Mouse (Mus musculus) adrenal gland, postnatal 36 days (tissue): Measurements from ENCODE around the gene Olfr1418. TPM values are rescaled to one million over a fixed set of nuclear protein-coding genes. Genes with fewer than 3 reads are reported as not detected.
A peak's percentile ranks its signal among the peaks of the same experiment; 100 is the strongest.

ENCODE experiments used
- DNase-seq, 2 experiments: peaks; one replicate each; pipeline ENCODE4 v3.0.0; 2021; ENCODE audit warnings: mixed read lengths in 1 of 2
- total RNA-seq, 2 experiments: library from RNA; stranded (reverse); gene quantifications; 2 replicates each; pipeline ENCODE4 v1.2.3; 2021

Olfr1418 gene
- total RNA-seq, 2 experiments from 2014 or later = not detected

DNA sequence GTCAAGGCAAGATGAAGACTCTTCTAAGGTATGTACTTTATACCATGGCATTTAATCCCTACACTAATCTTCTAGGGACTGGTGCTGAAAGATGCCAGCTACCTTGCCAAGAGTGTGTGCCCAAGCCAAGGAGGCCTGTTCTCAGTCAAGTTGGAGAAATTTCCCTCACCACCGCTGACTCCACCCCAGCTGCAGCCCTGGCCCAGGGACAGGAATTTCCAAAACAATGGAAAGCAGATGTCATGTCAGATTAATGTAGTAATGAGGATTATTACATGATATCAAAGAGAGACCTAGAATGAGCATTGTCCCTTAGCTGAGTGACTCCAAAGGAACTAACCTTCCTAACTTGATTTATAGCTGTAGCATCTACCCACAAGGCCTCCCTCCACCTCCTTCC is 50.0 kb downstream of the Olfr1418 start:
- peak; percentile 13 to 38 for DNase-seq

DNA sequence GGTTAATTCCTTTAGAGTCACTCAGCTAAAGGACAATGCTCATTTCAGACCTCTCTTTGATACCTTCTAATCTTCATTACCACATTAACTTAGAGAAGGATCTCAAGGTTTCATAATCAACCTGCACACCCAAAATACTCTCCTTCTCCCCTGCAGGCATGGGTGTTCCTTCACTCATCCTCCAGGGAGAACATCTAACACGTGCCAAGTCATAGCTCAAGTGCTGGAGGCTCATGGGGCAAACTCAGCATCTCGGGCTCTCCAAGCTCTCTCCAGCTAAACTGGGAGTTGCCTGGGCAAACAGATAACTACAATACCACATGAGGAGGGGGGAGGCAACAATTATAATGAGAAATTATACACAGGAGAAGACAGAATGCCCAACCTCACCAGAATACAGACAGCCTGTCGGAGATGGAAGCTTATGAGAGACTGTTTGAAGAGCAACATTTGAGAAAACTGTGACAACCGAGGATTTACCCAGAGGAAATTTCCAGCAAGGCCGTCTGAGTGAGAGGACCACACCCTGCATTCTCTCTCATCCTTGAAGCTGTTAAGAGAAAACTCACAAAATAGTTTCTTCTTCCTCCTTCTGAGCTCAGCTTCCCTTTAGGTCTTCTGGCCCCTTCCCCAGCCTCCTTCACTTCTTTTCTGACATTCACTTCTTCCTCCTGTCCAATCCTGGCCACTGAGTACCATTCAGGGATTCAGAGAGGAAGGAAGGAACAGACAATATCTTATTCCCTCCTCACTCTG is 50.7 kb downstream of the Olfr1418 start:
- no peak for DNase-seq

GRCm38 (mm10) chr19:11808452-11808851 is 52.4 kb downstream of the Olfr1418 start:
- DNase-seq = no peak

DNA sequence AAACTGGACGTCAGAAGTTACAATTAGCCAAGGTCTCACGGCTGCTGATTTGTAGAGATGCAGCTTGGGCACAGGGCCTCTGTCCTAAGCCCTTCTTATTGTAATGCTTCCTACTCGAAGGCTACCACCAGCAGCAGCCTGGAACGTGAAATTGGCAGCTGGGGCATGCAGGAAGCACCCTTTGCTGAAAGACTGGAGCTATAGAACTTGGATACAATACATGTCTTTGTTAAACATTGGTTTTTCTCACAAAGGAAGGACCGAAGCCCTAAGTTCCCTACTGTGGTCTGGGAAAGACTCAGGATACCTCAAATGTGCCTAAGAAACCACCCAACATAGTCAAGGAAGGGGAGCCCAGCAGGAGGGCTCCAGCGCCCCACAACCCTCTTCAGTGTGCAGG is 53.0 kb downstream of the Olfr1418 start:
- DNase-seq = no peak

DNA sequence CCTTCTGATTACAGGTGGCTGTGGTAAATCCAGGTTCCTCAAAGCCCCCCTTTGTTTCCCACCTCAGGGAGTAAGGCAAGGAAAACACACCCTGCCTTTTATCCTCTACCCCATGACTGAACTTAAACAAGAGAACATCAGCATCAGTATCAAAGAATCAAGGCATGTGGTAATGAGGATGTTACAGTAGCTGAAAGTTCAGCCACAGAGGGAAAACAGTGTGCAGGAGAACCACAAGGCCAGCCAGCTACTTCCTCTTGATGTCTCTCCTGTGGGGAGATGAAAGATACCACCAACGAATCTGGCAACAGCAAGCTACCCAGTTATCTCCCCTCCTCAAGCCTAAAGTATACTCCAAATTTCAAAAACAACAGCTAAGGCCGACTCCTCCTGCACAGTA is 53.6 kb downstream of the Olfr1418 start:
- DNase-seq = no peak

DNA sequence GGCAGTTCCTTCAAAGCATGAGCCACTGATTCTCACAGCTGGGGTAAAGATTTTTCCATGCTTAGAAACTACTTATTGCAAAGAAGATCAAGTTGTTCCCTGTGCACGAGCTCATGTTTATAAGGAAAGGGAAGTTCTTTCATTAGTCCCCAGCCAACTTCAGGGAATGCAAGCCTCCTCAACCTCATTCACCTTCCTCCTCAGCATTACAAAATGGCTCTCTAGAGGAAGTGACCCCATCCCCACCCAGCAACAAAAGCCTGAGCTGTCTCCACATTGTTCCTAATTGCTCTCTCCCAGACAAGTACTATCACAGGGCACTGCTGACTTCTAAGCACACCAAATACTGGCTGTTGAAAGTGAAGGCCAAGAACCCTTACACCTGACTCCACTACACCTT is 56.4 kb downstream of the Olfr1418 start:
- DNase-seq = no peak

Other genes starting within 250 kb of the Olfr1418 start
- gene Ms4a2, start 237.3 kb downstream of the Olfr1418 start, total RNA-seq = not detected
- not detected for gene Ms4a3, start 220.2 kb downstream of the Olfr1418 start, total RNA-seq
- gene Oosp2, start 200.5 kb downstream of the Olfr1418 start, total RNA-seq = under 1 TPM in 1 of 2 experiments, not detected in 1; 0.92 TPM
- gene Oosp1, start 169.9 kb downstream of the Olfr1418 start, total RNA-seq = 1 to 10 TPM in 1 of 2 experiments, not detected in 1; 4.7 TPM
- gene Oosp3, start 164.0 kb downstream of the Olfr1418 start, total RNA-seq = not detected
- not detected for gene Gif, start 113.5 kb downstream of the Olfr1418 start, total RNA-seq
- gene Mrpl16, start 90.7 kb downstream of the Olfr1418 start, total RNA-seq = 10 to 100 TPM; 63.8 to 67.8 TPM
- gene Stx3, start 41.7 kb downstream of the Olfr1418 start, total RNA-seq = 1 to 10 TPM; 8.4 to 9.2 TPM
- gene Olfr1417, start 21.8 kb downstream of the Olfr1418 start, total RNA-seq = not detected
- gene Olfr1419, start 14.0 kb upstream of the Olfr1418 start, total RNA-seq = not detected
- not detected for gene Olfr1420, start 25.5 kb upstream of the Olfr1418 start, total RNA-seq
- 10 to 100 TPM; 25.0 to 28.2 TPM for gene Patl1, start 51.3 kb upstream of the Olfr1418 start, total RNA-seq
- gene Osbp, start 104.9 kb upstream of the Olfr1418 start, total RNA-seq = 100 to 1,000 TPM in 1 of 2 experiments, 10 to 100 TPM in 1; 81.5 to 117 TPM
- gene Olfr1423, start 180.3 kb upstream of the Olfr1418 start, total RNA-seq = not detected
- gene Olfr1424, start 201.6 kb upstream of the Olfr1418 start, total RNA-seq = not detected
- gene Olfr1425, start 216.7 kb upstream of the Olfr1418 start, total RNA-seq = not detected
- not detected for gene Olfr1426, start 230.9 kb upstream of the Olfr1418 start, total RNA-seq
- gene Olfr1427, start 242.3 kb upstream of the Olfr1418 start, total RNA-seq = not detected